Mouse (Mus musculus): Measurements from ENCODE around the gene Zfp978.
"Not testable (repeated sequence)": the region's sequence is repeated elsewhere in the genome, so short reads cannot be mapped to it uniquely, and the experiment has no call there.

DNA sequence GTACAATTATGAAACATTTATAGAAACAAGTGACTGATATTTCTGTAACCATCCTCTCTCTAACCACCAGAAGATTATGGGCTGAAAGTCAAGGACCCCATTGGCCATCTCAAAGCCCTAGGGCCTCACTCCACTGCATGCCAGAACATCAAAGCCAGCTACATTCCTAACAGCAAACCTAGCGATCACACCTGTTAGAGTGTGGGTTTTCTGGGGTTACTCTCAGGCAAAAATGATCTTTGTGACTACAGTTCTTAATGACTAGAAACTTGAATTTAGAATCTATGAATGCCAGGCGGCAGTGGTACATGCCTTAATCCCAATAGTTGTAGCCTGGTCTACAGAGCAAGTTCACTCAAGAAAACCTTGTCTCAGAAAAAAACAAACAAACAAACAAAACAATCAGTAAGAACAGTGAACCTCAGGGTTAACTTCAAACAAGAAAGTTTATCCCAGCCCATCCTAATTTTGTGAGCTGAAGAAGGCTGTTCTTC lies 16.0 kb upstream of the Zfp978 start:
- TF ChIP-seq CTCF (IDR thresholded peaks at IDR 0.05; ENCODE audit: extremely low read depth, insufficient read length, insufficient replicate concordance, low read depth, low read length); POLR2A (IDR thresholded peaks at IDR 0.05; ENCODE audit: low read depth, low read length): not testable (repeated sequence)

All from small intestine, adult 2 months (tissue).